Mouse (Mus musculus) layer of hippocampus, postnatal 36 days (tissue): ENCODE measurements around the gene Pds5a. TPM values are rescaled to one million over a fixed set of nuclear protein-coding genes. Genes with fewer than 3 reads are reported as not detected.

Source experiments
- DNase-seq, 2 experiments: peaks; one replicate each; pipeline ENCODE4 v3.0.0; 2022
- total RNA-seq, 2 experiments: library from RNA; stranded (reverse); gene quantifications; 2 replicates each; pipeline ENCODE4 v1.2.3; 2021

Pds5a gene
- total RNA-seq, 2 experiments from 2014 or later = 86.5 to 91.9 TPM

- peak in 1 of 2 experiments; percentile 12 for DNase-seq
These were observed 136.8 kb downstream of the Pds5a start for GRCm38 (mm10) chr5:65561125-65561893.

DNA sequence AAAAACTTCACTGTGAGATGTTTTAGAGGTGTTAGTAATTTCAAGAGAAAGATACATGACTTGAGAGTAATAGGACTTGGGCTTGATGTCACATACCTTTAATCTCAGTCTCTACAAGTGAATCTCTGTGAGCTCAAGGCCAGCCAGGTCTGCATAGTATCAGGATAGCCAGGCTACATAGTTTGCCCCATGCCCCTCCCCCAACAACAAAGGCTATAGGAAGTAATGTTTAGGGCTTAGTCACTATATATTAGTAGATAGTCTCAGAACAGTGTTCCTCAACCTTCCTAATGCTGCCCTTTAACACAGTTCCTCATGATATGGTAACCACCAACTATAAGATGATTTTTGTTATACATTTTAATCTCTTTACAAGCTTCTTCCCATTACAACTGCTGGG is 141.0 kb downstream of the Pds5a start:
- DNase-seq = no peak

Other genes starting within 250 kb of the Pds5a start
- gene Gm43552, start 205.4 kb downstream of the Pds5a start, total RNA-seq = 1 to 10 TPM; 4.5 to 7.7 TPM
- 100 to 1,000 TPM; 162 to 169 TPM for gene Smim14, start 161.1 kb downstream of the Pds5a start, total RNA-seq
- gene Ube2k, start 161.0 kb downstream of the Pds5a start, total RNA-seq = 100 to 1,000 TPM; 131 to 135 TPM
- gene N4bp2, start 65.2 kb upstream of the Pds5a start, total RNA-seq = 10 to 100 TPM; 10.4 to 16.1 TPM
- 1 to 10 TPM in 1 of 2 experiments, under 1 TPM in 1; 0.75 to 1.0 TPM for gene Rhoh, start 162.9 kb upstream of the Pds5a start, total RNA-seq
- gene Chrna9, start 236.6 kb upstream of the Pds5a start, total RNA-seq = not detected